Mouse (Mus musculus): ENCODE measurements around the gene Hoxd9.

Gene Hoxd9

DNA sequence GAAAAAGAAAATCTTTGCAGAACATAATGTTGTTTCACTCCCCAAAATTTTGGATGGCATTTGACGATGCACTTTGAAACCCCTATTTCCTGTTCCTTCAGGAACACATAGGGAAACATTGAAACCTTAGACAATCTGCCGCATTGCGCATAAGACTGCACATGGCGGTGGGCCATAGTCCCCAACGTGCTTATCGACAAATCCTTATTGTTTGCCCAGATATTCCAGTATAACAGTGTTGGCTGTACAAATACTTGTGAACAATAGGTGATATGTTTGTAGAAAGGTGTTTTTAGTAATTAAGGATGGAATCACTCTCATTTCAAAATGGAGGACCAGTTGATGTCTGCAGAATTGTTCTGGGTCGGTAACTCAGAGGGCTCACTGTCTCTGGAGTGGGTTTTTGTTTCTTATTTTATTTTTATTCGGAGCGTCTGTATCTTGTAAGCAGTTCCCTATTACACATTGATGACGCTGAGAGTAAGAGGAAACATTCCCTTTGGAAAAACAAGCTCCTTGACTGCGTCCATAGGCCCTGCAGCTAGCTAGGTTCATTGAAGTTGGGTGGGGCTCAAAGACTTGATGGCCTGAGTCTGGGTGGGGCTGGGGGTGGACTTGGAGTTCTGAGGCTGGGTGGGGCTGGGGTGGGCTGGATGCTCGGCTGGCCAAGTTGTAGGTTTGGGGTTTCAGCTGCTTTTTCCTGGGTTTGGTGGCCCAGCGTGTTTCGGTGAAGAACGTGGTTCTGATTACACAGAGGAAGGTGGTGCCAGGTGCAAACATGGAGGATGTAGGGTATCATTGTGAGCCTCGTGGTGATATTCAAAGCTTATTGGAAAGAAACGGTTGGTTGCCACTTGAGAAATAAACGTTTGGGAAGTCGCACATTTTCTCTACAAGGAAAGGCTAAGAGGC, 16.0 kb downstream of the Hoxd9 start:
- no peak for DNase-seq (ENCODE audit: low spot score)

DNA sequence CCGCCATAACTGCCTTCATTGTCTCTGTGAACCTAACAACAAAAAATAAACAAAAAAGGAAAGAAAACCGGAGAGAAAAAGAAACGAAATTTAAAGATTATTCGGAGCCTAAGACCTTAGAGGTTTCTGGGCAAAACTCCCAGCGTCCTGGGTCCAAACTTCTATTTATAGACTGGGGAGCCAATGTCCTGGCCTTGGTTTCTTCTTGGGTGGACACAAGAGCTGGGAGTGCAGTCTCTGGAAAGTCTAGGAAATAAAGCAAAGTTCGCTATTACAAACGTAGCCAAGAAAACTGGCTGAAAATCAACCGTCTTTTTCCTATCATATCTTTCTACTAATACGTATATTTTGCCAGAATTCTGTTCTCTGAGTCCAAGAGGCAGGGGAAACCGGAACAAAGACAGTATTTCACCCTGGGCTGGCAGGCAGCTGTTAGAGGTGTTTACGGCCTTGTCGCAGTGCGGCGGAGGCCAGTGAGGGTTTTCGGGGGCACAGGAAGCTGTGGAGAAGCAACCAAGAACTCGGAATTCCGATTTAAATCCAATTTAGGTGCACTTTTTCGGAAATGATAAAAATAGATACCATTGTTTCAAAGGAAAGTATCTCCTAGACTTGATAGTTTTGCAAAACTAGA, 16.7 kb downstream of the Hoxd9 start:
- DNase-seq (ENCODE audit: low spot score): no peak

DNA sequence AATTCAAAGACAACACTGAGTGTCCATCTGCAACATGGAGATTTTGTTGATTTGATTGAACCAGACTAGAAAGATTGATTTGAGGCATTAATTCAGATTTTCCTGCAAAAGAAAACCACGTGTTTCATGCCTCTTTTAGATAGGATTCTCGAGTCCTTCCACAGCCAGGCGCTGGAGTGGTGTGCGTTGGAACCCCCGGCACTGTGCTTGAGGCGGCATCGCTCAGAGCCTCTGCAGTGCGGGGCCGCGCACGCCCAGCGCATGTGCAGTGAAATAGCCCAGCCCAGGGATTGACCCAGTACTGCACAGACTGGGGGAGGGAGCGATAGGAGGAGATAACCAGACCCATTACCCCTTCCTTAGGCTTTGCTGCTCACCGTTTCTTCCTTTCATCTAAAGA, 17.4 kb downstream of the Hoxd9 start:
- no peak for DNase-seq (ENCODE audit: low spot score)

DNA sequence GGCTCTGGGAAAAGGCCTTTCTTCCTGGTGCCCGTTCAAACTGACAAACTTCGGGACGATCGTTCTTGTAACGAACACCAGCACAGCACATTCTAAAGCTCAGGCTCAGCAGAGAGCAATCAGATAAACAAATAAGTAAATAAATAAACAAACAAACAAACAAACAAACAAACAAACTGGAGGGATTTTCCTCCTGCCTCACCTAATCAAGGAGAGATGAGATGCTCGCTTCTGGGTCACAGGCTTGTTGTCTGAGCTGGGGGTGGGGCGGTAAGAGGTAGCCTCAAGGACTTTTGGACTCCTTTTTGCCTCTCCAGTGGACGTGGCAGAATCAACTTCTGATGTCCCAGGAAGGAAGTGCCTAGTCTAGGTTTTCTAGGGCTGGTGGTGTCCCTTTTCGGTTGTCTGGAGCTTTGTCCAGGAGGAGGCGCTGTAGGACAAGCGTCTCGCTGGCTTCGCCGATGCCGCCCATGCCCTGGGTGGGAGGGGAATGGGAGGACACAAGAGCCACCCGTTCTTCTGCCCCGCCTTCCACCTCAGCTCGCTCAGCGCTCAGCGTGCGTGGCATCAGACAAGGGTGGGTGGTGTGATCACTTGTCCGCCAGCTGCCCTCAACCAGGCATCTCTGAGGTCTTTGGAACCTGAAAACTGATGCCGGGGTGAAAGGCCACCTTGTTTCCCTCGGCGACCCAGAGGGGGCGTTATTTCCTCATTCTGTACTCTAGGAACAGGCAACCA, 18.1 kb downstream of the Hoxd9 start:
- peak; percentile 64 for DNase-seq (ENCODE audit: low spot score)

DNA sequence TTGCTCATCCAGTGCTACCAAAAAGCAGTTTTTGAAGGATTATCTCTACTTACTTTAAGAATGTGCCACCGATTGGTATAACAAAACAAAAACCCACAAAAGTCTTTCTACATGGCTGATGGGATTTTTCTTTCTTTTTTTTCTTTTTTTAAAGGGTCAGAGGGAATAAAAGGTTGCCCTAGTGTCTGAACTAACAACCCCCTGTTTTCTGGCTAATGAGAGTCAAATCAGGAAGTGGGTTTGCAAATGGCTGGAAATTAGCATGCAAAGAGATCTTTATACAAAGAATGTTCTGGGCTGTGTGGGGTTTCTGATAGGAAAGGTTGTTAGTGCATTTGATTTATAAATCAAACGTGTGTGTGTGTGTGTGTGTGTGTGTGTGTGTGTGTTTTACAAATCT, 22.9 kb downstream of the Hoxd9 start:
- DNase-seq (ENCODE audit: low spot score): no peak

DNA sequence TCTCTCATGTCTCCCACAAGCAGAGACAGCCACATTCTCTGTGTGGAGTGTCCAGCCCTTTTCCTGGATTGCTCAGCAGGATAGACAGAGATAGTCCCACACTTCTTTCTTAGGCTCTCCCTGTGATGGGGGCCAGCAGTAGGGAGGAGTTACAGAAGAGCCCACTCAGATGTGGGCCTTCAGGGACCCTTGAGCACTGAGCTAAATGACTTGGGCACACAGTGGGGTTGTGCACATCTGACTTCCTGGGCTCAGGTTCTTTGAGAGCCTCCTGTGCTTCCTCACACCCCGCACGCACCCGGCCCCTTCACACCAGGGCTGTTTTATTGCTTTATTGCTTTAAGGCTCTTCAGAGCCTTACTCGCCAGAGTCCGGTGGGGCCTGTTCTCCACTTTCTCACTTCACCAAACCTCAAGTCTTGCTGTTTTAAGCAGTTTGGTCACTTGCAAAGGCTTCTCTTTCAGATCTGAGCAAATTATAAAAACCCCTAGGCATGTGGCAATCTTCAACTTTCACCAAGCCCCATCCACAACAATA, 23.5 kb downstream of the Hoxd9 start:
- DNase-seq (ENCODE audit: low spot score): no peak

DNA sequence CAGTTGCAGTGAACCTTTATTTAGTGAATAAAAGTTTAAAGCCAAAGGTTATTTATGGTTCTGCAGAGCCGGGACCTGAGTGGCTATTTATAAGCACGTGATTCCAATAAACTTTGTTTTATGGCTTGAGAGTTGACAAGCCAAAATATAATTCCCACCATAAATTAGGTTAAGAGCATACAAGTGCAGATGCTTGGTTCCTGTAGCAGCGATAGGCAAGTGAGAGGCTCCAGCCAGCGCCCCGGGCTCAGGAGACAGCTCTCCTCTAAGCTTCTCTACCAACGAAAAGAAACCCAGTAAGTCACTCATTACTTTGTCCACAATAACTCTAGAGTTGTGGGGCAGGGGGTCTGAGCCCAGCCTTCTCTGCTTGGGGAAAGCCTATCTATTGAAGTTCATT, 24.4 kb downstream of the Hoxd9 start:
- DNase-seq (ENCODE audit: low spot score): no peak

DNA sequence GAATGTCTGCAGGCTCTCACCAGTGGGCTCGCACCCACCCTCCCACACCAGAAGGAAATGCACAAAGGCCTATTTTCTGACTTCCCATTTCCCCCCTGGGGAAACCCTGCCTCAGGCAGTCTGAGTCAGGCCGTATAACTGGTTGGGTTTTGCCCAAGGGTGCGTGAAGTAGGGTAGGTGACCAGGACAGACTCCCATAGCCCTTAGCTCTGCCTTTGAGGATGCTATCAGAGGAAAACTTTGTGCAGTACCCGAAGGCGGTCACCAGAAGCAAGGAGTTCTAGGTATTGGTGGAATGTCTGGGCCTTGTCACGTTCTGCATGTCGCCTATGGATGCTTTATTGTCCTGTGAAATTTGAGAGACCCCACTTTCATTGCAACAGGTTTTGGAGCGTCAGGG, 25.4 kb downstream of the Hoxd9 start:
- DNase-seq (ENCODE audit: low spot score): no peak

DNA sequence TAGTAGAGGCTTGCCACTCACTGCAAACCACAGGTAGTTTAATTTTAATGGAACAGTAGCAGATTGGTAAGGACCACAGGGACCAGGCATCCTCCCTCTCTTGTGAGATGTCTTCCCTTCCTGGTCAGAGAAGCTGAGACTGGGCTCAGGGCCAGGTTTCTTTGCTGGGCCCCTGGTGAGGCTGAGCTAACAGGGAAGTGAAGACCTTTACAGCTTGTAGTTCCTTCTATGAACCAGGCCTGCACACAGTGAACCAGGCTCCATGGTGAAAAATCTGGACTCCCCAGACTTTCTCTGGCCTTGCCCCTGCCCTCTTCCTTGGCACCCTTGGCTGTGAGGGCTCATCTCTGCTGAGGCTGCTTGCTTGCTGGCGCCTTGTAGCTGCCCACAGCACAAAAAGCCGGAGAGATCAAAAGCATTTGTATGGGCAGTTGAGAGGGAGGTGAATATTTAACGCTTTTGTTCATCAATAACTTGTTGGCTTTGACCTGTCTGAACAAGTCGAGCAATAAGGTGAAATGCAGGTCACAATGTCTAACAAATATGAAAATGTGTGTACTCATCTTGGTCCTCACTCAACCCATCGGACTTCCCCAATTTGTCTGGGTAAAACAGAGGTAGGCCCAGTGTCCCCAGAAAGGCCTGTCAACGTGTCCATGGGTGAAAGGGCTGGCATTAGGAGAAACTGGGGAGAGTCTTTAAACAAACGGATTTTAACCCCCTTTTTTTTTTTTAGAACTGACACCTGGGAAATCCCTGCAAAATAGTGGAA, 26.9 kb downstream of the Hoxd9 start:
- no peak for DNase-seq (ENCODE audit: low spot score)

DNA sequence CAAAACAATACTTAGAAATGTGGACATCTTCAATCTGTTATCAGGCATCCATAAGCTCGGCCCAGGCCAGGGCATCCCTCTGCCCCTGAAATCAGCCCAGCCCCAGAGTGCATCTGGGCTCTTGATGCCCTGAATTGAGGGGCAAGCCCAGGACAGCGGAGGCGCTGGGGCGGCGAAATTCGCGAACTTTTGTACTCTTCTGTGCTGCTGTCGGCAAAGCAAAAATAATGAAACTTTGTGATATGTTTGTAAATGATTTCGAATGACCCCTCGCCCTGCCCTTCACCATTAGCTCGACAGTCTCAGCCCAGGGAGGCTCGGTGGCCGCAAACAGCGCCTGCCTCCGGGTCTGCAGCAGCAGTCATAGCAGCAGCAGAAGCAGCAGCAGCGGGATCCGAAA, 27.6 kb downstream of the Hoxd9 start:
- no peak for DNase-seq (ENCODE audit: low spot score)

DNA sequence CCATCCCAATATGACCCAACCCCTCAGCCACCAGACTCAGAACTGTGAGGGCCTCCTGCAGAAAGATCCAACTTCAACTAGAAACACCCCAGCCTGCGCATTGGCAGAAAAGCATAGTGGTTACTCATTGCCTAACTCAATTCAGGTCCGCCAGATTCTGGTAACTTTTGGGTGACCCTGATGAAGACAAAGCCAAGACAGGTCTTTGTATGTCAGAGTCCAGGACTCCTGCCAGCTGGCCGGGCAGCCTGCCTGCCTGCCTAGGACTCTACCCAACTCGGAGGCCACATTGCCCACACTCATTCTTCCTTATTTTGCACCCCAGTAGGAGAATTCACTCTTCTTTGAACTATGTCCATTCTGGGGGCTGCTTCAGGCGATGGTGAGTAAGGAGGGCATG, 29.0 kb downstream of the Hoxd9 start, which contains the start of gene Gm28230:
TSS of gene Gm28230 (plus strand) at position 178 of the 400 bp plus-strand sequence.
- DNase-seq (ENCODE audit: low spot score): no peak

DNA sequence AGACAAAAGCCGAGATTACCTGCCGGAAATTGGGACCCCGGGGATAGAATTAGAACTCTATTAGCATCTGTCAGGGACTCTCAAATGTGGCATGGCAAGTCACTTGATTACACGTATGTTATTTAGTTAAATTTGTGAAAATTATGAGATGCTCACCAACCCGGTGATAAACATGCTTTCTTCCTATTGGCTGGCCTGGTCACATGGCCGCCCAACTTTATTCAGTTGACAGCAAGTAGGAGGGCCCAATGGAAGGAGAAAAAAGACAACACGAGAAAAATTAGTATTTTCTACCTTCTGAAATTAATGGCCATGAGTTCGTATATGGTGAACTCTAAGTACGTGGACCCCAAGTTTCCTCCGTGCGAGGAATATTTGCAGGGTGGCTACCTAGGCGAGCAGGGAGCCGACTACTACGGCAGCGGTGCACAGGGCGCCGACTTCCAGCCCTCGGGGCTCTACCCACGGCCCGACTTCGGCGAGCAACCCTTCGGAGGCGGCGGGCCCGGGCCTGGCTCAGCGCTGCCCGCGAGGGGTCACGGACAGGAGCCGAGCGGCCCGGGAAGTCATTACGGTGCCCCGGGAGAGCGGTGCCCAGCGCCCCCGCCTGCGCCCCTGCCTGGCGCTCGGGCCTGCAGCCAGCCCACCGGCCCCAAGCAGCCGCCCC, 29.6 kb downstream of the Hoxd9 start:
- DNase-seq (ENCODE audit: low spot score): no peak

DNA sequence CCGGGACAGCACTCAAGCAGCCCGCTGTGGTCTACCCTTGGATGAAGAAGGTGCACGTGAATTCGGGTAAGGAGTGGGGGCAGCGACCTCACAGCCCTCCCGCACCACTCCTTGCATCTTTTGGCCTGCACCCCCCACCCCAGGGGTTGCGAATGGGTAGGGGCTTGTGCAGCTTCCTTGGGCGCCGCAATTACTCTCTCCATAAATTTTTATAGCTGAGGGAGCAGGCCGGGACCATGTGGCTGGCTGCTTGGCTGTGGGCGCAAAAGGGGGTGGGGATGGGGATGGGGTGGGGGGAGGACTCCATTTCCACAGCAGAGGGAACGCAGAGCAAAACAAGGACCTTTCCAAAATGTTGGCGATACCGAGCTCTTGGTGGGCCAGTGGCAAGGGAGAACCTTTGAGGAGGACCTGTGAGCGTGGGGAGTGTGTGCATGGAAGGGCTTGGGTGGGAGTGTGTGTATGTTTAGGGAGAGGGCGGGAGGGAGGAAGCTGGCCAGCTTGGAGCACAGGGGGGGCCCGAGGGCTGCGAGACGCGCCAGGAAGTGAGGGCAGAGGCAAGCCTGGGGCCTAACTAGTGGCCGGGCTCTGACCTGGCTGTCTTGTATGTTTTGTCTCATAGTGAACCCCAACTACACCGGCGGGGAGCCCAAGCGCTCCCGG, 30.2 kb downstream of the Hoxd9 start:
- DNase-seq (ENCODE audit: low spot score): no peak

DNA sequence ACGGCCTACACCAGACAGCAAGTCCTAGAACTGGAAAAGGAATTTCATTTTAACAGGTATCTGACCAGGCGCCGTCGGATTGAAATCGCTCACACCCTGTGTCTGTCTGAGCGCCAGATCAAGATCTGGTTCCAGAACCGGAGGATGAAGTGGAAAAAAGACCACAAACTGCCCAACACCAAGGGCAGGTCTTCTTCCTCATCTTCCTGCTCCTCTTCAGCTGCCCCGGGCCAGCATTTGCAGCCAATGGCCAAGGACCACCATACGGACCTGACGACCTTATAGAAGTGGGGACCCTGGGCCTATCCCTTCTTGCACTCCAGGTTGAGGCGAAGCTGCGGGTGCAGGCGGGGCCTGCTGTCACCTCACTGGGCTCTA, 30.8 kb downstream of the Hoxd9 start:
- no peak for DNase-seq (ENCODE audit: low spot score)

DNA sequence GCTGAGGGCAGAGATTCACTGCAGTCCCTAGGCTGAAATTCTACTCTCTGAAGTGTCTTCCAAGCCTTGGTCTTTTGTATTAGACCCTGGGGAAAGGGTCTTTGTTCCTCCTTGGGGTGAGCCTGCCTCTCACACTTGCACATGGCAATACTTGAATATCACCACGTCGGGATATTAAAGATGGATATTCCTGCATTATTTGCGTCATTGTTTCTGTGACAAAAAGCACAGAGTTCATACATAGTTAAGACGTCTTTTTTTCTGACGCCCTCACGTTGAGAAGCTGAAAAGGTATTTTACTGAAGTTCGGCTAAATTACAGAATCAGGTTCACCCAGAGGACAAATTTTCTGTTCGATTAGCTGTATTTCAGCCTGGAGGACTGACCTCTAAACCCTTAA, 32.8 kb downstream of the Hoxd9 start:
- DNase-seq (ENCODE audit: low spot score): no peak

DNA sequence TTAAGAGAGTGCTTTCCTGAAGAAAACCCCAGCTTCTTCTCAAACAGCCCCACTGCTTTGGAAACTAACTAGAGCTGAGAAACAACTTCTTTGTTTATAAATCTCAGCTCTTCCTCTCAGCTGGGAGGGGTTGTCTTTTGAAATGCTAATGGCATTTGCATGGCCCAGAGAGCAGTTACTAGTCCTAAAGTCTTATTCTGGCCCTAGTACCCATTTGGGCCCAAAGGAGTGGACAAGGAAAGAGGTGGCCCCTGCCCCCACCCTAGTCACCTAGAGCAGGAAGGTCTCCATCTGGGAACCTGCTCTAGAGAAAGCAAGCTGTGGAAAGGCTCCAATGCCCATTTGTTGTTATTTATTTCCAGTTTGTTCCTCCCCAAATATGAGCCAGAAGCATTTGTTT, 33.5 kb downstream of the Hoxd9 start:
- no peak for DNase-seq (ENCODE audit: low spot score)

DNA sequence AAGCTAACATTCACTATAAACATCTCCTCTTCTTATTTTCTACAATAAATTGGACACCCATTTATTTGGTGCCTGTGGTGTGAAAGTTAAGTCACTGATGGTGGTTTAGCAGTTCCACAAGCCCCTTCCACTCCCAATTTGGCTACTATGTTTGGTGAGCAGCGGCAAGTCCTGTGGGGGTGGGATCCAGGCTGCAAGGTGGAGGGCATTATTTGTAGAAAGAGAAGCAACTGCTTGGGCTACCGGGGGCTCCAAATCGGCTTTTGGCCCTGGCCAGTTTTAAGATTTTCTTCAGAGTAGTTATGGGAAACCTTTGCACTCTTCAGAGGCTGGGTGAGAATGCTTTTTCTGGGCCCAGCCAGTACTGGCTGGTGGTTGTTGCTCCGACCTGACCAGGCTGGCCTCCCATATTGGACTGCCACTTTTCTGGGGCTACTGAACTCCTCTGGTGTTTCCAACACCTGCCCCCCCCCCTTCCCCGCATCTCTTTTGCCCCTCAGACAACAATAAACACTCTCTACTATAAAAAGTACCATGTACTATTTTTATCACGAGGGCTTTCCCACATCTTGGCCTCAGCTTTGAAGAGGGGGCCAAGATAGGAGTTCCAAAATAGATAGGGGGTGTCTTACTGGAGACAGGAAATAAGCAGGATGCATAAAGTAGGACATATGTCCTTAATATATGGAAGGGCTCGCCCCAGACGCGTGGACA, 34.4 kb downstream of the Hoxd9 start:
- DNase-seq (ENCODE audit: low spot score): no peak

DNA sequence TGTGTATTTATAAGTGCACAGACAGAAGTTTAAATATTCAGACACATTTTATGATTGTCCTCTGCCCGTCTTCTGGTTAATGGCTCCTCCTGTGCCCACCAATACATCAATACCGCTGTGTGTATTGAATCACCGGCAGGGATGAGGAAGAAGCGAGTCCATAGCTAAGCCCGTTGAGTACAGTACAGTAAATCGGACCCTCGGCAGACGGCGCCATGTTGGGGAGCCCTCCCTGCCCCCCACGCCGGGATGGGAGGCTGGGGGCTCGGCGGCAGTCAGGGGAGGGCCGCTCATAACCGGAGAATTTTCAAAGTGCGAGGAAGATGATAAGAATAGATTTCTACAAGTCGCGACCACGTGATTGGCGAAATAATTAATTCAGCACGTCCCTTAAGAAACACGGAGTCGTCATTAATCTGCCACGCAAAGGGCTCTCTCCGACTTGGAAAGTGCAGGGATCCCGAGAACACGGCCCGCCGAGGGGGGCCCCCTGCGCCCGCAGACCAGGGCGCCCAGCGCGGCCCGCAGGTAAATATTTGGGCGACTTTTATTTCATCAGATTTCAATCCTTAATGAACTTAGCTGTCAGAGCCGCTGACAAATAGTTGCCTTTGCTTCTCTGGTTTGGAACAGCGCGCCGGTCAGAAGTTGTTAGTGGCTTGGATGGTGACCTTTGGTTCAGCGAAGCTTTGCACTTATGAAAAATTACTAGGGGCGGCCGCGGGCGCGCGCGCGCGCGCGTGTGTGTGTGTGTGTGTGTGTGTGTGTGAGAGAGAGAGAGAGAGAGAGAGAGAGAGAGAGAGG, 35.2 kb downstream of the Hoxd9 start:
- DNase-seq (ENCODE audit: low spot score): no peak

DNA sequence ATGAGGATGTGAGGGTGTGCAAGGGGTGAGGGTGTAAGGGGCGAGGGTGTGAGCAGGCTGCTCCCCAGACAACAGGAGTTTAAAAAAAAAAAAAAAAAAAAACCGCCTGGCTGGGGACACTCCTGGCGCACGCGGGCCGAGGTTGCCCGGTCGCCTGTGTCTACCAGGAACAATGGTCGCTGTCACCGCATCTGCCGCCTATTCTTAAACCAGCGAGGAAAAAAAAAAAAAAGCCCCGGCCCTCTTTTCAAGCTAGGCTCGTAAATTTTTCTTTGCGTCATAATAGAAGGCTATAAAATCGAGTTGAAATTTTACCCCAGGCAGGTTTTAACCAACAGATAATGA, 35.8 kb downstream of the Hoxd9 start:
- no peak for DNase-seq (ENCODE audit: low spot score)
